Mouse (Mus musculus): ENCODE measurements at regions not wholly inside any gene's neighbourhood (a gene's known extent, or its start where the extent isn't known, plus 50 kb on each side); places are given as distances from the start of the nearest gene placed in this dataset.
A peak's percentile ranks its signal among the peaks of the same experiment; 100 is the strongest.

- DNase-seq, result no peak
These were observed 60.6 kb upstream of the Kras start for GRCm38 (mm10) chr6:145310601-145311000.

GRCm38 (mm10) chr6:145309025-145309424, 59.0 kb upstream of the Kras start:
- no peak for DNase-seq

GRCm38 (mm10) chr6:145307237-145307636, 57.2 kb upstream of the Kras start:
- DNase-seq, result no peak

- no peak for DNase-seq
These were observed 56.5 kb upstream of the Kras start for GRCm38 (mm10) chr6:145306331-145307124.

GRCm38 (mm10) chr6:145305669-145306068, 55.6 kb upstream of the Kras start:
- no peak for DNase-seq

GRCm38 (mm10) chr6:145303641-145304070, 53.6 kb upstream of the Kras start:
- peak; percentile 27 for DNase-seq

GRCm38 (mm10) chr6:145302907-145303640, 53.0 kb upstream of the Kras start:
- DNase-seq, result no peak

GRCm38 (mm10) chr6:145302105-145302504, 52.1 kb upstream of the Kras start:
- no peak for DNase-seq

GRCm38 (mm10) chr6:145300266-145300858, 50.3 kb upstream of the Kras start:
- no peak for DNase-seq

All from kidney, adult 11 months (tissue).